22 mouse cellular contexts compared by ENCODE assay signal in the genomic region with DNA sequence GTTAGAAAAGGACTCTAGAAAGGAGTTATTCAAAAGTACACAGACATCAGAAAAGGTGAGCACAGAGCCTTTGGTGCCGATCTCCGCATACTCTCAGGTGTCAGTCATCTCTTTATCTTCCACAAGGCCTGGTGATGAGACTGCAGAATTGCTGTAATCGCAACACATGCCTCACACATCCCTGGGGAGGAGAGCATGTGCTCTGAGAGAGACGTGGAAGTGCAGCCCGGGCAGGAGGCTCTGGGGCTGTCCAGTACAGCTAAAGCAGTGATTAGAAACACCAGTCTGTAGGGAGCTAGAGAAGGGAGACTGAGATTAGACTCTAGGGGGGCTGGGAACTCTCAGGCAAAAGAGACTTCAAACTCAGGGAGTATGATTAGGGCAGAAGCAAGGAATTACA. TPM values are rescaled to one million over a fixed set of nuclear protein-coding genes. Genes with fewer than 3 reads are reported as not detected.
"Had no signal": no experiment of that assay in that cellular context is flagged by ENCODE, and none has a peak within 500 bp of the region (broad histone marks: within the 10 kb centered on the region; RNA-seq: fewer than 3 reads in every experiment).

No protein-coding gene starts in this region.

- H3K27me3 ChIP-seq: limb, embryonic 13.5 days; liver, embryonic 13.5 days; neural tube, embryonic 12.5 days; neural tube, embryonic 15.5 days had no signal

- H3K4me1 ChIP-seq: limb, embryonic 10.5 days; limb, embryonic 13.5 days; liver, embryonic 13.5 days; neural tube, embryonic 12.5 days; neural tube, embryonic 15.5 days had no signal

- H3K9ac ChIP-seq: limb, embryonic 13.5 days; liver, embryonic 13.5 days; neural tube, embryonic 12.5 days; neural tube, embryonic 15.5 days had no signal

- H3K27ac ChIP-seq: limb, embryonic 10.5 days; limb, embryonic 13.5 days; liver, embryonic 13.5 days; neural tube, embryonic 12.5 days; neural tube, embryonic 15.5 days; stomach, postnatal 0 days had no signal

- H3K4me2 ChIP-seq: limb, embryonic 13.5 days; liver, embryonic 13.5 days; midbrain, embryonic 11.5 days; neural tube, embryonic 12.5 days; neural tube, embryonic 15.5 days had no signal

- H3K4me3 ChIP-seq: limb, embryonic 10.5 days; limb, embryonic 13.5 days; liver, embryonic 13.5 days; neural tube, embryonic 12.5 days; neural tube, embryonic 15.5 days had no signal

- H3K36me3 ChIP-seq: limb, embryonic 10.5 days; limb, embryonic 13.5 days; liver, embryonic 13.5 days; neural tube, embryonic 12.5 days; neural tube, embryonic 15.5 days had no signal

- DNase-seq: kidney, adult 18-20 months; kidney, adult 9 months; kidney, postnatal 14 days; kidney, postnatal 4 days; liver; liver, embryonic 13.5 days; lung, adult 2 months; lung, postnatal 14 days; lung, postnatal 4 days; midbrain, embryonic 14.5 days; right cerebral cortex, postnatal 14 days; right cerebral cortex, postnatal 4 days; thymus, adult 2 months; thymus, postnatal 14 days; thymus, postnatal 4 days had no signal

- H3K9me3 ChIP-seq: limb, embryonic 10.5 days; limb, embryonic 13.5 days; liver, embryonic 13.5 days; neural tube, embryonic 12.5 days; neural tube, embryonic 15.5 days had no signal

RNA-seq across cellular contexts. Expression of a gene that starts 38.6 kb away (rescaled TPM):
- polyA plus RNA-seq: liver, embryonic 16.5 days had no signal
